Mouse (Mus musculus): ENCODE data around the gene Smim5. TPM values are rescaled to one million over a fixed set of nuclear protein-coding genes. Genes with fewer than 3 reads are reported as not detected.
A peak's percentile ranks its signal among the peaks of the same experiment; 100 is the strongest.

Gene Smim5
- total and polyA plus RNA-seq, 3 experiments: 0.42 to 1.4 (median 0.98) TPM

GRCm38 (mm10) chr11:115933108-115933746 lies 33.5 kb downstream of the Smim5 start, which contains the start of the genes Sap30bp and Recql5:
Gene Sap30bp (plus strand): TSS chr11:115933282.
Gene Recql5 (minus strand): TSS chr11:115933477.
- peak within 1 kb of the TSS; percentile 38 for H3K27ac ChIP-seq (ENCODE audit: insufficient read depth, low read depth)
- dilution Hi-C loops (cut with MboI; ENCODE audit: extremely low pct_ligation_motif_present, extremely low pct_unique_long_range_greater_than_20kb, low sequenced_read_pairs): no loop called here
- peaks cover 48% of the 10 kb centered on the region for H3K79me2 ChIP-seq (replicated peaks; ENCODE audit: control insufficient read depth, extremely low read depth, insufficient read depth, poor library complexity, severe bottlenecking)
- H3K9ac ChIP-seq (ENCODE audit: insufficient read depth, low read depth): peak within 1 kb of the TSS; percentile 88
- no peaks in the 10 kb centered on the region for H3K27me3 ChIP-seq (replicated peaks)
- DNase-seq (ENCODE audit: extremely low read depth): peak; percentile 100
- in situ Hi-C loops (cut with MboI; ENCODE audit: low pct_ligation_motif_present, low pct_unique_long_range_greater_than_20kb, low sequenced_read_pairs): loop anchor here (5.0 kb wide), 1 partner anchor 74 kb away; no protein-coding TSS in a partner anchor
- no peaks in the 10 kb centered on the region for H3K9me3 ChIP-seq (replicated peaks; ENCODE audit: low read length)
- peak within 1 kb of the TSS; percentile 99 for H3K4me2 ChIP-seq (ENCODE audit: insufficient read depth, low read depth, poor library complexity, severe bottlenecking)
- peaks cover 24 to 44% of the 10 kb centered on the region in 2 experiments for H3K36me3 ChIP-seq (replicated peaks in 1 of 2; ENCODE audit: control insufficient read depth in 1 of 2, insufficient read depth in 1 of 2, low read length in 1 of 2)
- peak within 1 kb of the TSS; percentile 82 to 96 (median 93) for H3K4me3 ChIP-seq (replicated peaks in 1 of 3; ENCODE audit: low read depth in 2 of 3, low read length in 2 of 3, poor library complexity in 1 of 3)
- peak; percentile 51 for TF ChIP-seq NRF1 (IDR thresholded peaks at IDR 0.05; ENCODE audit: low read depth, low read length)
- no peak for TF ChIP-seq USF2 (conservative IDR thresholded peaks at IDR 0.05; ENCODE audit: low read depth, low read length)
- peak; percentile 92 for TF ChIP-seq CHD2 (IDR thresholded peaks at IDR 0.05; ENCODE audit: low read length)
- no peak for TF ChIP-seq USF1 (IDR thresholded peaks at IDR 0.05; ENCODE audit: low read depth, low read length)
- peak; percentile 74 for TF ChIP-seq MAZ (IDR thresholded peaks at IDR 0.05; ENCODE audit: low read depth, low read length)
- peak; percentile 40; the same call in 1 of the 2 replicates for TF ChIP-seq GABPA (IDR thresholded peaks at IDR 0.05; ENCODE audit: insufficient replicate concordance, low read depth, low read length)
- no peak for TF ChIP-seq CHD1 (IDR thresholded peaks at IDR 0.05; ENCODE audit: low read depth, low read length)
- no peak for TF ChIP-seq PAX5 (IDR thresholded peaks at IDR 0.05; ENCODE audit: low read length)
- peak; percentile 100 for TF ChIP-seq ELF1 (IDR thresholded peaks at IDR 0.05; ENCODE audit: low read depth, low read length)
- TF ChIP-seq KAT2A (IDR thresholded peaks at IDR 0.05; ENCODE audit: insufficient replicate concordance, low read length): peak; percentile 91; the same call in 1 of the 2 replicates
- no peak for TF ChIP-seq RCOR1 (conservative IDR thresholded peaks at IDR 0.05; ENCODE audit: low read depth, low read length)
- no peak for TF ChIP-seq RAD21 (IDR thresholded peaks at IDR 0.05; ENCODE audit: low read depth, low read length)
- peak; percentile 95 for TF ChIP-seq MXI1 (IDR thresholded peaks at IDR 0.05; ENCODE audit: low read depth, low read length)
- TF ChIP-seq TBP (conservative IDR thresholded peaks at IDR 0.05; ENCODE audit: low read depth, low read length): peak; percentile 91
- TF ChIP-seq SIN3A (IDR thresholded peaks at IDR 0.05; ENCODE audit: low read length): peak; percentile 100
- TF ChIP-seq JUND (conservative IDR thresholded peaks at IDR 0.05; ENCODE audit: low read depth, low read length): peak; percentile 78
- TF ChIP-seq ZC3H11A (IDR thresholded peaks at IDR 0.05; ENCODE audit: low read depth, low read length): no peak
- TF ChIP-seq MAFK (IDR thresholded peaks at IDR 0.05; ENCODE audit: insufficient replicate concordance, low read length): no peak; the same call in 1 of the 2 replicates
- no peak for TF ChIP-seq UBTF (IDR thresholded peaks at IDR 0.05; ENCODE audit: low read depth, low read length)
- TF ChIP-seq E2F4 (IDR thresholded peaks at IDR 0.05; ENCODE audit: insufficient replicate concordance, low read depth, low read length): peak; percentile 73; the same call in 1 of the 2 replicates
- TF ChIP-seq MEF2A (IDR thresholded peaks at IDR 0.05; ENCODE audit: borderline replicate concordance, low read depth, low read length): peak; percentile 98
- TF ChIP-seq POLR2A (IDR thresholded peaks at IDR 0.05; ENCODE audit: low read depth, low read length): peak; percentile 91
- peak; percentile 84 for TF ChIP-seq NELFE (IDR thresholded peaks at IDR 0.05; ENCODE audit: low read depth, low read length)
- peak; percentile 75; the same call in 1 of the 2 replicates for TF ChIP-seq TCF12 (IDR thresholded peaks at IDR 0.05; ENCODE audit: low read depth, low read length)
- TF ChIP-seq JUN (IDR thresholded peaks at IDR 0.05; ENCODE audit: insufficient read depth, low read depth, low read length): peak; percentile 74
- no peak for TF ChIP-seq ZKSCAN1 (IDR thresholded peaks at IDR 0.05; ENCODE audit: borderline replicate concordance, low read depth, low read length)
- TF ChIP-seq IRF4 (IDR thresholded peaks at IDR 0.05; ENCODE audit: low read depth, low read length): peak; percentile 78
- peak; percentile 55 for TF ChIP-seq BHLHE40 (IDR thresholded peaks at IDR 0.05; ENCODE audit: low read depth, low read length)
- peak; percentile 81 for TF ChIP-seq MYC (IDR thresholded peaks at IDR 0.05; ENCODE audit: low read depth, low read length)
- TF ChIP-seq ZMIZ1 (IDR thresholded peaks at IDR 0.05; ENCODE audit: low read depth, low read length): peak; percentile 77; the same call in 1 of the 2 replicates
- no peak for TF ChIP-seq ETS1 (conservative IDR thresholded peaks at IDR 0.05; ENCODE audit: low read depth, low read length)
- TF ChIP-seq MAX (IDR thresholded peaks at IDR 0.05; ENCODE audit: low read length): peak; percentile 82
- no peak for TF ChIP-seq SMC3 (IDR thresholded peaks at IDR 0.05; ENCODE audit: low read depth, low read length)
- TF ChIP-seq EP300 (IDR thresholded peaks at IDR 0.05; ENCODE audit: low read length): no peak
- peak; percentile 96 for TF ChIP-seq HCFC1 (IDR thresholded peaks at IDR 0.05; ENCODE audit: low read depth, low read length)
- no peak for TF ChIP-seq ZNF384 (IDR thresholded peaks at IDR 0.05; ENCODE audit: low read depth, low read length)
- peak; percentile 81; the same call in 1 of the 2 replicates for TF ChIP-seq POLR2AphosphoS2 (IDR thresholded peaks at IDR 0.05; ENCODE audit: low read depth, low read length)
- TF ChIP-seq CTCF (conservative IDR thresholded peaks at IDR 0.05 in 1 of 2, IDR thresholded peaks at IDR 0.05 in 1 of 2; ENCODE audit: low read depth in 2 of 2, low read length in 2 of 2): no peak
- peaks cover 25 to 61% of the 10 kb centered on the region in 2 experiments for H3K4me1 ChIP-seq (ENCODE audit: control insufficient read depth in 1 of 2, insufficient read depth in 2 of 2)

Measured in CH12.LX (cell line).